Mouse (Mus musculus): ENCODE measurements around the gene Oasl2. TPM values are rescaled to one million over a fixed set of nuclear protein-coding genes. Genes with fewer than 3 reads are reported as not detected.

Oasl2 gene
- polyA plus RNA-seq, 1 experiment from 2014 or later = 2.8 TPM

GRCm38 (mm10) chr5:114942766-114943130 lies 46.0 kb downstream of the Oasl2 start:
- WGBS = 38% methylated on average over 4 of the region's 4 CpGs
- Histone ChIP-seq H3K4me1 (ENCODE audit: insufficient read depth) (no peaks in the 10 kb centered on the region), H3K9me3 (ENCODE audit: low read depth, low read length) (no peaks in the 10 kb centered on the region), H3K27me3 (ENCODE audit: insufficient read depth, low read length) (no peaks in the 10 kb centered on the region), H3K4me3 (ENCODE audit: low read depth, low read length) (peak overlapping the region; percentile 87), H3K9ac (peak overlapping the region; percentile 91), H3K36me3 (ENCODE audit: insufficient read depth) (peaks cover 22% of the 10 kb centered on the region), H3K4me2 (peak overlapping the region; percentile 85), H3K27ac (ENCODE audit: low read depth) (peak overlapping the region; percentile 89; the same call in 1 of the 2 replicates)
- no peak for ATAC-seq (ENCODE audit: insufficient read depth)
- TF ChIP-seq CTCF (IDR thresholded peaks at IDR 0.05; ENCODE audit: low read depth) = no peak
- no peak for DNase-seq

GRCm38 (mm10) chr5:114945072-114945471 lies 48.3 kb downstream of the Oasl2 start:
- WGBS = 92% methylated on average over 10 of the region's 10 CpGs
- no peak overlapping the region for H3K4me3 ChIP-seq (ENCODE audit: low read depth, low read length)
- H3K36me3 ChIP-seq (ENCODE audit: insufficient read depth) = peaks cover 32% of the 10 kb centered on the region
- DNase-seq (no peak), ATAC-seq (ENCODE audit: insufficient read depth) (no peak)
- H3K9ac ChIP-seq = no peak overlapping the region
- H3K4me1 ChIP-seq (ENCODE audit: insufficient read depth) = 0 out of 2 replicates have a peak, but pooled peaks cover 4% of the 10 kb centered on the region
- no peak overlapping the region for H3K27ac ChIP-seq (ENCODE audit: low read depth)
- H3K4me2 ChIP-seq = no peak overlapping the region
- TF ChIP-seq CTCF (IDR thresholded peaks at IDR 0.05; ENCODE audit: low read depth) = no peak
- no peaks in the 10 kb centered on the region for H3K9me3 ChIP-seq (ENCODE audit: low read depth, low read length)
- no peaks in the 10 kb centered on the region for H3K27me3 ChIP-seq (ENCODE audit: insufficient read depth, low read length)

DNA sequence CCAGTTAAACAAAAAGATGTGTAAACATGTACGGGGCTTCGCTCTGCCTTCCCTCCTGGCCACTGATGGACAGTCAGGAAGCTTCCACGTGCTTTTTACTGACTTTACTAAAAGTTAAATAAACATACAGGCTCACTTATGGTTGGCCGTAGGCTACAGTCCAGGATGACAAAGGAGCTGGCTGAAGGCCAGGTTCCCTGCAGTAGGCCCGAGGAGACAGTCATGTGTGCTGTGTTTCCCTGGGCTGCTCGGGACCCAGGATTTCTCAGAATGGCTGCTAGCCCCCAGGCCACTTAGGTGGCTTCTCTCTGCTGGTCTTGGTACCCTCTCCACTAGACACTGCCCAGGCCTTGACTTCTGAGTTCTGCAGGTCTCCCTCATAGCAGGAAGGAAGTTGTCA lies 52.2 kb downstream of the Oasl2 start:
- no peak overlapping the region for H3K9ac ChIP-seq
- DNase-seq = peak; percentile 88

DNA sequence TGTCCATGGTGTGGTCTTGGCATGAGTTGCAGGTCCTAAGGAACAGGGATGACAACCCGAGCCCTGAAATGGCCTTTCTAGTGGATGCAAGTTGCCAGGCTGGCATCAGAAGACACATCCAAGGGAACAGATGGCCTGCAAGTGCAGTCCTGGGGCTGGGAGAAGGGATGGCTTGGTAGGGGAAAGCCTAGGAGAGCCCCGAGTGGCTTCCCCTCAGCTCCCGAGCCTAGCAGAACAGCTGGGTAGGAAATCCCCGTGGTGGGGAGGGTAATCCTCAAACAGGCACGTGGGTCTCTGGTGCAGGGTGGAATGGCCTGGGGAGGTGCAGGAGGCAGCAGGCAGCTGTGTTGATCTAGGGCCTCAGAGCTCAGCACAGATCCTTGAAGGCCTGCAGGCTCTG lies 52.6 kb downstream of the Oasl2 start:
- Histone ChIP-seq H3K27me3 (ENCODE audit: insufficient read depth, low read length) (no peaks in the 10 kb centered on the region), H3K9ac (no peak overlapping the region), H3K27ac (ENCODE audit: low read depth) (no peak overlapping the region), H3K4me2 (no peak overlapping the region), H3K9me3 (ENCODE audit: low read depth, low read length) (no peaks in the 10 kb centered on the region), H3K4me3 (ENCODE audit: low read depth, low read length) (no peak overlapping the region), H3K36me3 (ENCODE audit: insufficient read depth) (peaks cover 32% of the 10 kb centered on the region), H3K4me1 (ENCODE audit: insufficient read depth) (0 out of 2 replicates have a peak, but pooled peaks cover 4% of the 10 kb centered on the region)
- no peak for TF ChIP-seq CTCF (IDR thresholded peaks at IDR 0.05; ENCODE audit: low read depth)
- DNase-seq (no peak), ATAC-seq (ENCODE audit: insufficient read depth) (no peak)
- 52% methylated on average over 5 of the region's 5 CpGs for WGBS

More for the DNA sequence above, 52.2 kb downstream of the Oasl2 start:
- no peak overlapping the region for H3K4me3 ChIP-seq (ENCODE audit: low read depth, low read length)
- TF ChIP-seq CTCF (IDR thresholded peaks at IDR 0.05; ENCODE audit: low read depth) = no peak
- WGBS = 20% methylated on average over 6 of the region's 6 CpGs
- peak; percentile 72 for ATAC-seq (ENCODE audit: insufficient read depth)
- H3K36me3 ChIP-seq (ENCODE audit: insufficient read depth) = peaks cover 32% of the 10 kb centered on the region
- H3K4me2 ChIP-seq = no peak overlapping the region
- no peak overlapping the region for H3K27ac ChIP-seq (ENCODE audit: low read depth)
- H3K9me3 ChIP-seq (ENCODE audit: low read depth, low read length) = no peaks in the 10 kb centered on the region
- no peaks in the 10 kb centered on the region for H3K27me3 ChIP-seq (ENCODE audit: insufficient read depth, low read length)
- 0 out of 2 replicates have a peak, but pooled peaks cover 4% of the 10 kb centered on the region for H3K4me1 ChIP-seq (ENCODE audit: insufficient read depth)

DNA sequence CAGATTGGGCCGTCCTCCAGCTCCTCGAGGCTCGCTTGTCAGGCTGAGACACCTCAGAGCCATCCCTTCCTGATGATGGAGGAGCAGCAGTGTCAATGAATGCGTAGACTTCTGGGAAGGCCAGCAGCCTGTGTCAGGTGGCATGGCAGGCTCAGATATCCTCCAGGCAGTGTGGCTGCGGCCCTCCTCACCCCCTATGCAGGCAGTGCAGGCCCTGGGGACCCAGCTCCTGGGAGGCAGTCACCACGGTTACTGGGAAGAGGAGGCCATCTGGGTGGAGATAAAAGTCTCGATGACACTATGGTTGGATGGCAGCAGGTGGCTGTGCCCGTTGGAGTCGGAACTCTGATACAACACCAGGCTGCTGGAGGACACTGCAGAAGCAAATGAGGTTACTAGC lies 53.1 kb downstream of the Oasl2 start:
- ATAC-seq (ENCODE audit: insufficient read depth) = no peak
- Histone ChIP-seq H3K4me2 (no peak overlapping the region), H3K4me3 (ENCODE audit: low read depth, low read length) (no peak overlapping the region), H3K4me1 (ENCODE audit: insufficient read depth) (0 out of 2 replicates have a peak, but pooled peaks cover 4% of the 10 kb centered on the region), H3K9ac (no peak overlapping the region), H3K27me3 (ENCODE audit: insufficient read depth, low read length) (no peaks in the 10 kb centered on the region), H3K27ac (ENCODE audit: low read depth) (no peak overlapping the region), H3K9me3 (ENCODE audit: low read depth, low read length) (no peaks in the 10 kb centered on the region), H3K36me3 (ENCODE audit: insufficient read depth) (peaks cover 32% of the 10 kb centered on the region)
- no peak for TF ChIP-seq CTCF (IDR thresholded peaks at IDR 0.05; ENCODE audit: low read depth)
- DNase-seq = no peak
- WGBS = 89% methylated on average over 9 of the region's 9 CpGs

- 61% methylated on average over 11 of the region's 12 CpGs for WGBS
- DNase-seq = no peak
- ATAC-seq (ENCODE audit: insufficient read depth) = no peak
- no peak overlapping the region for H3K9ac ChIP-seq
- no peaks in the 10 kb centered on the region for H3K27me3 ChIP-seq (ENCODE audit: insufficient read depth, low read length)
- no peaks in the 10 kb centered on the region for H3K9me3 ChIP-seq (ENCODE audit: low read depth, low read length)
- peaks cover 31% of the 10 kb centered on the region for H3K36me3 ChIP-seq (ENCODE audit: insufficient read depth)
- TF ChIP-seq CTCF (IDR thresholded peaks at IDR 0.05; ENCODE audit: low read depth) = no peak
- no peak overlapping the region for H3K4me2 ChIP-seq
- no peak overlapping the region for H3K4me3 ChIP-seq (ENCODE audit: low read depth, low read length)
- H3K4me1 ChIP-seq (ENCODE audit: insufficient read depth) = 0 out of 2 replicates have a peak, but pooled peaks cover 4% of the 10 kb centered on the region
- no peak overlapping the region for H3K27ac ChIP-seq (ENCODE audit: low read depth)
These were observed 53.9 kb downstream of the Oasl2 start for GRCm38 (mm10) chr5:114950669-114951068.

GRCm38 (mm10) chr5:114951279-114951880 lies 54.6 kb downstream of the Oasl2 start:
- no peaks in the 10 kb centered on the region for H3K27me3 ChIP-seq (ENCODE audit: insufficient read depth, low read length)
- H3K4me2 ChIP-seq = no peak overlapping the region
- 79% methylated on average over 21 of the region's 21 CpGs for WGBS
- peaks cover 24% of the 10 kb centered on the region for H3K36me3 ChIP-seq (ENCODE audit: insufficient read depth)
- no peaks in the 10 kb centered on the region for H3K9me3 ChIP-seq (ENCODE audit: low read depth, low read length)
- no peak overlapping the region for H3K27ac ChIP-seq (ENCODE audit: low read depth)
- no peak for TF ChIP-seq CTCF (IDR thresholded peaks at IDR 0.05; ENCODE audit: low read depth)
- H3K9ac ChIP-seq = no peak overlapping the region
- H3K4me1 ChIP-seq (ENCODE audit: insufficient read depth) = 0 out of 2 replicates have a peak, but pooled peaks cover 4% of the 10 kb centered on the region
- ATAC-seq (ENCODE audit: insufficient read depth) = no peak
- H3K4me3 ChIP-seq (ENCODE audit: low read depth, low read length) = no peak overlapping the region
- no peak for DNase-seq
